Mouse (Mus musculus) mesoderm, embryonic 11.5 days (tissue): ENCODE data around the gene Lrrc32.

Experiments
- DNase-seq: peaks from one replicate; pipeline ENCODE4 v3.0.0-alpha.2; 2012; ENCODE audit warnings: low read depth, low spot score

Gene Lrrc32

DNA sequence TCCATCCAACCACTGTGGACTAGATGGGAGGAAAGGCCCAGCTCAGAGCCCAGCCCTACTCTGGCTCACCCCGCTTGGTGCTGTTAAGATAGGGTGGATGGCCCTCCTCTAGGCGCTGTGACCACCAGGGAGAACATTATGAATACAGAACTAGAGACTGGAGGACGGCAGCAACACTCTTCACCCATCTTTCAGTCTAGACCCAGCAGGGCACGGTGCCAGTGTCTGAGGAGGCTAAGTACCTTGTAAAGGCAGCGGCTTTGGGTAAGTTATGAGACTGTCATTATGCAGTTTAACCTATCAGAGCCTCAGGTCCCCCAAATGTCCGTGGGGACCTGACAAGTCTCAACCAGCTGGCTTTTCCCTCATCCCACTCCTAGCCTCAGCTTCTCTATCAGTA, at the start of gene Lrrc32:
Lrrc32 (plus strand) TSS at position 153 of the 400 bp plus-strand sequence.
- DNase-seq: no peak

DNA sequence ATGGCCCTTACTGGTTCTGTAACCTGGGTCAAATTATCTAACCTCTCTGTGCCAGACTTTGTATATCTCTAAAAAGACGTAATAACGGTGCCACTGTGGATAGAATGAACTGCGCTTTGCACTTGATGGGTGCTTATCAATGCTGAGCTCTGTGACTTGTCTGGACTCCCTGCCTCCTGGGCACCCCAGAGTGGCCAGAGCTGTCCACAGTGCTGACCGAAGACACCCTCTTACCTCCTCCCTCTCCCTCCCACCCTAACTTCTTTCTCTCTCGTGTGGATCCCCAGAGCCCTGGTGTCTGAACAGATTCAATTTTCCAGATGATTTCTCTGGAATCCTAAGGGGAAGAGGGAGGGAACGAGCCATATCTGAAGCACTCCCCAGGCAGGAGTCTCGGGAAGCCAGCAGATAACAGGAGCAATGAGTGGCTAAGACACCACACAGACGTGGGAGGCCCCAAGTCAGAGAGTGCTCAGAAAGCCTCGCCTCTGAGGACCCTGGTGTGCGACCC, 49.1 kb upstream of the Lrrc32 start, which contains the start of gene Gucy2d:
Gucy2d (plus strand) TSS at position 461 of the 511 bp plus-strand sequence.
- DNase-seq: peak; percentile 41

DNA sequence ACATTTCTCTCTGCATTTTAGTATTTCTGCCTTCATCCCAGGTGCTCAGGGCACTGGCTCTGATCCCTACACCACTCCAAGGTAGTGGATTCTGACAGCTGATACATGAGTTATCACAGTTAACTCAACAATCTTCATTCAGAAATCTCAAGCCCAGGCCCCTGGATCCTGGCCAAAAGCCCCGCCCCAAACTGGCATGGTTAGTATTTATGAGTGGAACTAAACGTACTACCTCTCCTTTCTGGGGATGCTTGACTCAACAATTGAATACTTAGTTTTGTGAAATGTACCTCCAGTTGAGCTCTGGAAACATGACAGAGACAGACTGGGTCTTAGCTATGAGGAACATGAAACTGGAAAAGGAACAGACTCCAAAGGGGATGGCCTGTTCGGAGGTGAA, 42.2 kb upstream of the Lrrc32 start:
- no peak for DNase-seq

DNA sequence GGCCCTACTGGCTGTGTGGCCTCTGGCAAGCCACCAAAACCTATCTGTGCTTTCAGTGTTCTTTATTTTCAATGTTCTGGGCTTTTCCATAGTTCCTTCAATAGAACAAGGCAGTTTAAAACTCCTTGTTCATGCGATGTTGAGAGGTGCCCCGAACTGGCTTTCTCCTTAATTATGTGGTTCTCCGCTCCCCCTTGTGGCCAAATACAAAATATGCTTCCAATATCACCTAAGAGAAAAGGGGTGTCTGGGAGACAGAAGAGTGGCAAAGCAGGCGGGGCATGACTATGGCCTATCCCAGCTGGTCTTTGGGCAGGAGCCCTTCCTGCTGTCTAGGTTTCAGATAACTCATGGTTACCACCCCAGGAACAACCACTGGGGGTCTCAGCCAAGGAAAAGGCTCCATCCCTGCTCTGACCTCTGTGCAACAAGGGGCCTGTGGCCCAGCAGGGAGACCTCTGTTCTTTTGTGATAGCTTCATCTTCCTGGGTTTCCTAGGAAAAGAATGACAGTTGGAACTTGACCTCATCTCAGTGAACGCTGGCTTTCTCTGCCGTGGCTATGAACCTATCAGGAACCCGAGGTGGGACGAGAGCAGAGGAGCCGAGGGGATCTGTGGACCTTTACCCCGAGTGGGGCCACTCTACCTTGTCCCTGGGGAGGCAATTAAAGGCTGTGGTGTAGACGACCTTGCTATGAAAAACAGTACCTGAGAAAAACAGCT, 41.3 kb upstream of the Lrrc32 start:
- DNase-seq: peak; percentile 60

DNA sequence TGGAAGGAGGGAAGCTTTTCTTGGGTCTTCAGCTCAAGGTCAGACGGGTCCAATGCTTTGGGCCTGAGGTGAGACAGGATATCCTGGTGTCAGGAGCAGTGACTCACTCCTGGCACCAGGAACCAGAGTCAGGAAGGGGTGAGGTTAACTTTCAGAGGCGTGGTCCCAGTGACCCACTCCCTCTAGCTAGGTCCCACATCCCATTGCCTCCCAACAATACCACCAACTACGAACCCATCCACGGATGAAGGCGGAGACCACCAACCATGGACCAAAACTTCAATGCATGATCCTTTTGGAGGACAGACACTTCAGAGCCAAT, 40.8 kb upstream of the Lrrc32 start:
- no peak for DNase-seq

DNA sequence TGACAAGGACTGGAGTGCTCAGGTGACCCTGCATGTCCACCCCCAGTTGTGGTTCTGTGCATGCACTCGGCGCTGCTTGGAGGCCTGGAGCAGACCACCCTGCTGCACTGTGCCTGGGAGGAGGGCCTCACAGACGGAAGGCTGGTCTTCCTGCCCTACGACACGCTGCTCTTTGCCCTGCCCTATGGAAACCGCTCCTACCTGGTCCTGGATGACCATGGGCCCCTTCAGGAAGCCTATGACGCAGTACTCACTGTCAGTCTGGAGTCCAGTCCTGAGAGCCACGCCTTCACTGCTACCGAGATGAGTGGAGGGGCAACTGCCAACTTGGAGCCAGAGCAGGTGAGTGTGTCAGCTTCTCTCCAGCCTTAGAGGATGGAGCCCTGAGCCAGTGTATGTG, 39.4 kb upstream of the Lrrc32 start:
- DNase-seq: no peak

DNA sequence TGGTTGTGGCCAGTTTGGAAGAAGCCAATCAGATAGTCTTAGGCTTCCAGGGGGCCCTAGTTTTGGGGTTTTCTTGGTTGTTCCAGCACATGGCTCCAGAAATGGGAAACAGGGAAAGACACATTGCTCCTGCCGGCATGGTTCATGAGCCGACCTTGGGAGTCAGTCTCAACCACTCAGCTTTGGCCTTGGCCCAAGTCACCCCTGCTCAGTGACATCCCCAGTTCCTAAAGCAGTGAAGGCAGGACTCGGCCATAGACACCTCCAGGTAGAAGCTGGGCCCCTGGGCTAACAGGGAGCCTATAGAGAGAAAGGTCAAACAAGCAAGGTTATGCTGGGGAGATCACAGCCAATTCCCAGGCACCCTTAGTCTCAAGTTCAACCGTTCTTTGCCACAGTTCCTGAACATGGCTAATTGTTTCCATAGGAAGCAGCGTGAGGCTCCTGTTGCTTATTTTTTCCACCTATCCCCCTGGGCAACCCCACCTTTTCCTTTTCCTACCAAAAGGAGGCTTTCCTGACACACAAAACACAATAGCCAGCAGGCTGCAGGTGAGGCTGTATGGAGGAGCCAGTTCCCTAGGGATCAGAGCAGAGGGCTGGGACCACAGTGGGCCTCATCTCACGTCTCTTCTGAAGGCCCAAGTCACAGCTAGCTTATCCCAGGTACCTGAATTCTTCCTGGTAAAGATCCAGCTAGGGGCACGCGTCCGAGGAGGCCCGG, 34.5 kb upstream of the Lrrc32 start:
- no peak for DNase-seq

DNA sequence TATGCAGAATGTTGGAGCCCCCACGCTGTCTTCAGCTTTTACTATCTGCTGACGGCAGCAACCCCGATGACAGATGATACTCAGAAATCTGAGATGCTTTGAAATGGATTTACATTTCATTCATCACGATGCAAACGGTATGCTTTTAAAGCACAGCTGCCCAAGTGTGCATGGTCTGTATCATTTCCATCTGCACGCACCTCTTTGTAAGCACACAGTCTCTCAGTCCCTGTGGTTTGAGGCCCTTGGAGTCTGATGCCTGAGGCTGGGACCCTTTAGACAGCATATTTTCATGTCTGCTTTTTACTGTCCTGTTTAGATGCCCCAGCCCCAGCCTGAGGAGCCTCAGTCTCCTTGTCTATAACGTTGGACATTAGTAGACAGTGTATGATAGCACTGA, 28.8 kb upstream of the Lrrc32 start:
- no peak for DNase-seq

DNA sequence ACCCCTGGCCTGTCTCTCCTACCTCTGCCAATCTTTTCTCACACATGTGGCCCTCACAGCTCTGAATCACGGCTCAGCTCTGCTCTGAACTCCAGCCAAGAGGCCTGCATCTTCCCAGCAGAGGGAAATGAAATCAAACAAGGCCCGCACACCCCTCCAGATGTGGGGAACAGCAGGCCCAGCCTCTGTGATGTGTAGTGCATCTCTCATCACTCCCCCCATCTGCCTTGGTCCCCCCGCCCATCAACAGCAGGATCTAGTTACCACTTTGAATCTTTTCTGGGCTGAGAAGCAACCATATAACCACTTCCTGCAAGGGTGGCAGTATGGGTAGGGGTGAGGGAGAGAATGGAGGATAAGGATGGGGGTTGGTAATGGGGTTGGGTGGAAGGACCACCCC, 20.0 kb upstream of the Lrrc32 start:
- DNase-seq: no peak

DNA sequence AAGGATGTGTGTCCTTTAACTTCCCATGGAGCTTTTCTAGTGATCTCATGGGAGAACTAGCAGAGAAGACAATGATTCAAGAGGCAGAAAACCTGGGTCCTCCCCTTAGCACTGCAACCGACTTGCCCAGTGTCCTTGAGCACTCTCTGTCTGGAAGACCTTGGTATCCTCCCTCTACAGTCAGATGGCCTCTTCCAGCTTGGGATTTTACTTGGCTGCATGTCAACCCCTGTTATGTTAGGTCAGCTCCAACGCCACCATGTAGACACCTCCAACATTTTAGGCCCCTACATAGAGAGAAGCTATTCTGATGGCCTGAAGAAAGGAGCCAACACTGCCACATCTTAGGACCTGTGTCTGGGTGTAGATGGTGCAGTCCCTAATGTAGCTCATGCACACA, 16.6 kb upstream of the Lrrc32 start:
- DNase-seq: no peak

DNA sequence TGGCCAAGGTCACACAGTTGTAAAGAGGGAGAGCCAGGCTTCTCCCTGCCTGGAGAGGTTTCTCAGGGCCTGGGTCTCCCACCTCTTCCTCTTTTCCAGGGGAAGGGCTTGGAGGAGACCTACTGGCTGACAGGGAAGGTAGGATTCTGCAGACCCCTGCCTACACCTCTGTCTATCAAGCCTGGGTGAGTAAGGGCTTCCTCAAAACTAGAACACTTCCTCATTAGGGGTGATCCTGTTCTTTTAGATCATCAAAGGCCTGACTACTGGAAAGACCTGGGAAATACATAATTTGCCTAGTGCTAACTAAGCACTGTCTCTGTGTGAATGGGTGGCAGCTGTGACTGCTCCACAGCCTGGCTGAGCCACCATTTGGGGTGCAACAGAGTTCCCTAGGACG, 14.5 kb upstream of the Lrrc32 start:
- DNase-seq: no peak

DNA sequence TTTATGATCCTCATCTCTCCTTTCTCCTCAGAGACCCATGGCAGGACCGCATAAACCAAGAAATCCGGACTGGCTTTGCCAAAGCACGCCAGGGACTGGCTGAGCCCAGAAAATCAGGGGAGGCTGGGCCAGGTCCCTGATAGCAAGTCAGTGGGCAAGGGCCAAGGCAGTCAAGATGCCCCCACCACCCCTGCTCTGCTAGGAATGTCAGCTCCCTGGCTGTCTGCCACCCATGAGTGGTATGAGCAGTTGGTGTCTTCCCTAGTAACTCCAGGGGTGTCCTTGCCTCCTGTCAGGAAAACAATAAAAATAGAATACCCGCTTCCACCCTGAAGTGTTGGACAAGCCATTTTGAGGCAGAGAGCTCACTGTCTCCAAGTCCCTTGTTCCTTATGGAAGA, 11.9 kb upstream of the Lrrc32 start:
- no peak for DNase-seq

DNA sequence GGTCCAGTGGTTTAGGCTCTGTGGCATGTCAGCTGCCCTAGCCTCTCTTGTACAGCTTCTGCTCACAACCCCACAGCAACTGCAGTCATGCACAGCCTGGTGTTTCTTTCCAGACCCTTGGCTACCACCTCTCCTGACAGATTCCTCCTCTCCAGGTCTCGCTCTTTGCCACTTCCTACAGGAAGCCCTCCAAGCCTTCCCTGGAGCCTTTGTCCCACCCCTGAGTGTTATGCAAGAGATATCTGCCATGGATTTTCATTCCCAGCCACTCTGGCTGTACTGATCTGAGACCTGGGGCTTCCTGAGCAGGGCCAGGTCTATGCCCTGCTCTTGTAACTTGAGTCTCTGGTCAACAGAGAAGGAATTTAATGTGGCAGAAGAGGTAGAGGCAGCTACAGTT, 8.6 kb upstream of the Lrrc32 start:
- DNase-seq: no peak

DNA sequence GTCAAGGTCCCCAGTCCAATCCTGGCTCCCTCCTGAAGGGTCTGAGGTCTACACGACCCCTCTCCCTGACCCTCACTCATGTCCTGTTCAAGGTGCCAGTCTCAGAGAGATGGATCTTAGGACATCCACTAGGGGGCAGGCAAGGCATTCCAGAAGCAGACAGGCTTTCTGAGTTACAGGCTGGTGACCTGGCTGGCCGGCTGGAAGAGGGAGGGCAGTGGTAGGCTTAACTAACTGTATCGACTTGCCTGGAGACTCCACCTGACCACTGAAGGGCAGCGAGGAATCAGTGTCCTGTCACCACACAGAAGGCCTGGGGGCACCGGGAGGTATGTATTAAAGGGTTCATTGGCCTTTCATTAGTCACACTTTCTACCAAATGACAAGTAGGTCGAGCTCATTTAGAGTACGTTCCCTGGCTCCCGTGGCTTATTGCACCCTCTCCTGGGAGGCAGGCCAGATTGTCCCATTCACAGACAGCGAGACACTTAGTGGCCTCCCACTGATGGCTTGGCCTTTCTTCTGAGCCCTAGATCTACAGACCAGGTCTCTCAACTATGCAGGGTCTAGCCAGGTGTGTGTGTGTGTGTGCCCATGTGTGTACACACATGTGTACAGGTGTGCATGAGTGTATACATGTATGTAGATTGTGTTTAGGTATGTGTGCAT, 7.9 kb upstream of the Lrrc32 start:
- DNase-seq: peak; percentile 85

DNA sequence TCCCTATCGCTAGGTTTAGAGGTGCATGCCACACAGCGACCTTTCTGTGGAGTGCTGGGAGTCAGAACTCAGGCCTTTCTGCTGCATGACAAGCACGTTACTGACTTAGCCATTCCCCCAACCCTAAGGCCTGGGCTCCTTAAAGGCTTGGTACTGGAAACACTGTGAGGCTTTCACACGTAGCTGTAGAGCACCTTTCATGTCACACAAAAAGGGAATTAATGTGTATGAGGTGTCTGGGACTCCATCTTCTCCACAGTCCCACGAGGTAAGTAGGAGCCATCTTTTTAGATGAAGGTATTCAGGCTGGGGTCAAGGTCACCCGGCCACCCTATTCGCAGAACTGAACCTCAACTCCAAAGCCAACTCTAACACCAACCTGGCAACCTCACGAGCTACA, 7.2 kb upstream of the Lrrc32 start:
- DNase-seq: no peak

DNA sequence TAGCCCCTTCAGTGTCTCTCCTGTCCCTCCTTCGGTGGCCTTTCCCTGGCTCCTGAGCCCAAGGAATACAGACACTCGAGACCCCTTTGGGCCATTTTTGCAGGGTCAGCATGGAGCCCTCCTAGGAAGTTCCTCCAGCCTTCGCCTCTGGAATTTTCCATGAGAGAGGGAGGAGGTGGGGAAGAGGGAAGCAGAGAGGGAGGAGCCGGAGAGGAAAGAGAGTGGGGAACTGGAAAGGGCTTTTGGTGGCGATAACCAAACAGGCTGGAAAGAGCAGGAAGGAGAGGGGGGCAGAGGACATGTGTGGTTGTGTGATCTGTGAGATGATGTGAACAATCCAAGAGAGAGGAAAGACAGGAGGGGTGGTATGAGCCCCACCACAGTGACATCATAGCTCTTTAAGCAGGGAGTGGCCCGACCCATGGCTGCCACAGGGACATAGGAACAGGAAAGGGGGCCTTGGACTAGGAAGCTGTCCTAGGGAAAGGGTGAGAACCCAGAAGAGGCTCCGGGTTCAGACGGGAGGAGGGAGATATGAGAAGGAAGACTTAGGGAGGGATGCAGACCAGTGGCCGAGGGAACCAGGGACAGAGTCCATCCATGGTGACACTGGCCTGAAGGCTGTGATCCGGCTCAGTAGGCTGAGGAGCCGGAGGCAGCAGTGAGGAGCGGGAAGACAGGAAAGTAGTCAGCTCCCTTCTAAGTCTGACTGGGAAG, 6.4 kb upstream of the Lrrc32 start:
- DNase-seq: no peak

DNA sequence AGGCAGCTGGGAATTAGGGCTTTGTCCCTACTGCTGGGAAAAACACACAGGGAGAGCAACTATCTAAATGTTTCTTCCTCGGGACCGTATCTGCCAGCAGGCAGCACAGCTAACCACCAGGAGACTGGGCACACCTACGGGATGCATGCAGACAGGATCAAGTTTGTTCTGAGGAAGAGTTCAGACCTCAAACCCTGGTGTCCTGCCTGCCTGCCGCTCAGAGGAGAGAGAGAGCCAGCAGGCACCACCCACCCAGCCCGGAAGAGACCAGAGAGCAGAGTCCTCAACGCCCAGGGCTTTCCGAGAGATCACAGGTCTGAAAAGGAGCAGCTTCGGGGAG, 5.8 kb upstream of the Lrrc32 start:
- no peak for DNase-seq

DNA sequence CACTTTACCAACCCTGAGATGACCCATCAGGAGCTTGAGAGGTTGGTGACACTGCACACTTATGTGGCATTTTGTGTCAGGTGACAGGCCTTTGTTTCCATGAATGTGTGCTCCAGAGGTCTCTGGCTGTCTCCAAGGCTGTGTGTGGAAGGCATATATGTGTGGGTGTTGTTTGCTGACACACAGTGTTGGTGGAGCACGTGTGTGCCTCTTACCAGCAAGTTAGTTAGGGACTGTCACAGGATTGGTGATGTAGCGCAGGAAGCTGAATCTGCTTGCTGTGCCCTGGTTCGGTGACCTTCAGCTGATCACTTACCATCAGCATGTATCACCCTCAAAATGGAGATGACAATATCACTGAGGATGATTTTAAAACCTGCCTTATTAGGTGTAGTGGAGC, 4.2 kb upstream of the Lrrc32 start:
- DNase-seq: no peak

DNA sequence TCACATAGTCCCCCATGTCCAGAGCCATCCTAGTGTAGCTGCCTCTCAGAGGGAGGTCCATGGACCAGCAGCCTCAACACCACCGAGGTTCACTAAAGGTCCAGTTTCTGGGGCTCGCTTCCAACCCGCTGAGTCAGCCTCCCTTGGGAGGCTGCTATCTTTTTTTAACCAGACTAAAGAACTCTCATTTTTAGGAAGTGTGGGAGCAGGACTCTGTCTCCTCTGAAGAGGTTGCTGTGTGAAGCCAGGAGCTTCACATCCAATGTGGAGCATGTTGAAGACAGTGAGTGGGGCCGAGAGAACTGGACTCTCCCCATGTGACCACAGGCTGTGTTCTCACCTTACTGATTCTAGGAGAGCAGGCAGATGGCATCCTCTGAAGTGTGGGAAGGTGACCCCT, 3.6 kb upstream of the Lrrc32 start:
- no peak for DNase-seq

DNA sequence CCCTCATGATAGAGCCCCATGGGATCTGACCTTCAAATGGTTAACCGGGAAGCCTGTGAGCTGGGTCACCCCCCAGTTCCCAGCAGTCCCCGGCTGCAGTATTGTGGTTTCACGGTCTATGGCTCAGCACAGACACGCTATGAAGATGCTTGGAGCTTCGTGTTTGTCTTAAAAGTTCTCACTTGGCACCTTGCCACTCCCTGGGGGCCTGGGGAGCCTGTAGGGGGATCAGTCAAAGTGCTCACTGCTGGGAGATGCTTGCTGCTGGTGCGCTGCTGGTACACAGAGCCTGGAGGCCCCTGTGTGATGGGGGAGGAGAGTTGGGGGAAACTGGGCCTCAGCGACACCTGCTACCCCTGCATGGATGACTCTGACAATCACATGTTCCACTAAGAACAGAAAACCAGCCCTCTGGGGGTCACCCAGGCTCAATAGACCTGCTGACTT, 2.6 kb upstream of the Lrrc32 start:
- no peak for DNase-seq

DNA sequence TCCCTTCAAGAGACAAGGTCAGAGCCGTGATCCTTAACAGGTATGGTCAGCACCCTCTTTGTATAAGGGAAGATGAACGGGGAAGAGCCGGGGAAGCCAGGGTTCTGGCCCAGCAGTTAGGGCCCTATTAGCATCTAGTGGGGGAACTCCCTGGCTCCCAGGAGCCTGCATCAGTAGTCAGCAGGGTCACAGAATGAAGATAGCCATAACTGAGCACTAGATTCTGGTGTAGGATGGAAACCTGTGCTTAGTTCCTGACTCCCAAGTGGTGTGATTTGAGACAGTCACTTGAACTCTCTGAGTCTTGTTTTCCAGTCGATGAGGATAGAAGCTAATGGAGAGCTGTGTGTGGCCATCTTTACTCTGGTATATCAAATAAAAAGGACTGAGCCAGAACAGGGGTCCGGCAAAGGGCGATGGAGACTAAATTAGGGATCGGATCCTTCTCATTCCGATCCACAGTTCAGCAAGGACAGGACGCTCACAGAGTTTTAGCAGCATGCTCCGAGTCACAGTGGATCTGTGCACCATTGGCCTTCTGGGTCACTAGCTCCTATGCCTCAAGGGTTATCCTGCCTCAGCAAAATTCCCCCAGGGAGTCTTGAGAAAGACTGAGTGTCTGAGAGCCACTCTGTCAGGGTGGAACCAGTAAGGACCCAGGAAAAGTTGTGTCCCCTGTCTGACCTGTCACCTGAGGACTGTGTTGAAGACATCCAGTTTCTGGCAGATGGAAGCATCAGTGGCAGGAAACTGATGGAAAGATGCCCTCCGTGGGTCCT, 1.7 kb upstream of the Lrrc32 start:
- no peak for DNase-seq
